Mouse (Mus musculus): ENCODE measurements around the gene Grasp.

DNA sequence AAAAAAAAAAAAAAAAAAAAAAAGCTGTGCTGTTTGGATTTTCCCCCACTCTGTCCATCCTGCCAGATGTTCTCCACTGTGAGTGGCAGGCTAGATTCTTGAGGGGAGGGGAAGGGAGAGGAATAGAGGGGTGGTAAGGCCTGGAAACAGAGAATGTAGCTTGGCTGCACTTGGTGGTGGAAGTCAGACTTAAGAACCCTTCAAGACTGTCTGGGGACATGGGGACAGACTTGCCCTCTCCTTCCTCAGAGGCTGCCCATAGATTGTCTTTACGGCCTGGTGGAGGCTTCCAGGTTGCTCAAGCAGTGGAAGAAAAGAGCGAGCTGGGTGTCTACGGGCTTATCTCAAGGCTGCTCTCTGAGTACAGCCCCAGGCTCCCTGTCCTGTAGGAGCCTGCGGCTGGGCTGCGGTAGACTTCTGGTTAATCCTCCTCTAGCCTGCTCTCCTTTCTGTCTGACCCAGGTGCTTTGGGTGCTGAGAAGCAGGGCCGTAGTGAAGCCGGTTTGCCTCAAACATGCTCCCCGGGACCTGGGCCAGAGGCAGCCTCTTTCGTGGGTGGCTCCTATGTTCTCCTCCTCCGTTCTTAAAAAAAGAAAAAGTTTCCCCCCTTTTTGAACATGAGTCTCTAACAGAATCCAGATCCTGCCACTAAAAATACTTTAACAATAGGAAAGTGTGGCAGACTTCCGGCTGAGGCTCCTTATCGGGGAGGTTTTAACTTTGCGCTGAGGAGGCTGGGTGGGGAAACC is 37.1 kb downstream of the Grasp start:
- TF ChIP-seq POLR2A (IDR thresholded peaks at IDR 0.05; ENCODE audit: insufficient read length, low read depth) (no peak), MAX (IDR thresholded peaks at IDR 0.05; ENCODE audit: low read depth) (no peak), MYOD1 (IDR thresholded peaks at IDR 0.05; ENCODE audit: control insufficient read depth in 1 of 3, insufficient read length in 2 of 3, low read depth in 2 of 3) (no peak), CEBPB (IDR thresholded peaks at IDR 0.05; ENCODE audit: insufficient read depth, poor library complexity, severe bottlenecking) (no peak), TCF3 (IDR thresholded peaks at IDR 0.05; ENCODE audit: insufficient read length, low read depth) (no peak)
